ENCODE assay signal across 7 mouse cellular contexts in genomic region chr3:146405213-146406006, GRCm38 (mm10). TPM values are rescaled to one million over a fixed set of nuclear protein-coding genes. Genes with fewer than 3 reads are reported as not detected.
DNase-seq lines count a peak whose midpoint lies in the region; ATAC-seq and TF ChIP-seq lines count a peak whose summit lies in the region.

No protein-coding gene starts in this region.

- no peak overlapping the region for H3K27ac ChIP-seq in embryonic fibroblast, embryonic 13.5 days (ENCODE audit: insufficient read depth, low read length)
- H3K27ac ChIP-seq in neural tube, embryonic 14.5 days (ENCODE audit: low read depth, low read length) = peak overlapping the region; percentile 77; the same call in 1 of the 2 replicates

- DNase-seq in retina, embryonic 14.5 days (ENCODE audit: low spot score) = peak; percentile 28
- no peak for DNase-seq in retina, postnatal 1 day
- peak; percentile 18 for DNase-seq in large intestine, adult 2 months (ENCODE audit: low read depth, low spot score)
- DNase-seq in frontal cortex, postnatal 14 days (ENCODE audit: low spot score in 2 of 2) = no peak
- no peak for DNase-seq in urinary bladder, postnatal 14 days (ENCODE audit: low spot score)

- peaks cover 7% of the 10 kb centered on the region for H3K4me1 ChIP-seq in embryonic fibroblast, embryonic 13.5 days (ENCODE audit: control insufficient read depth, insufficient read depth, low read length)
- H3K4me1 ChIP-seq in neural tube, embryonic 14.5 days (ENCODE audit: control insufficient read depth, insufficient read depth, low read length) = peaks cover 18% of the 10 kb centered on the region

- peak overlapping the region; percentile 83 for H3K4me2 ChIP-seq in neural tube, embryonic 14.5 days (ENCODE audit: low read depth, low read length)

- H3K9me3 ChIP-seq in neural tube, embryonic 14.5 days (ENCODE audit: control insufficient read depth, low read length) = no peaks in the 10 kb centered on the region

- H3K9ac ChIP-seq in neural tube, embryonic 14.5 days (replicated peaks; ENCODE audit: low read depth, low read length) = peak overlapping the region; percentile 88

- TF ChIP-seq POLR2A in embryonic fibroblast, embryonic 13.5 days (IDR thresholded peaks at IDR 0.05; ENCODE audit: low read depth, low read length) = no peak

- no peaks in the 10 kb centered on the region for H3K27me3 ChIP-seq in neural tube, embryonic 14.5 days (ENCODE audit: control insufficient read depth, insufficient read depth, low read length)

- TF ChIP-seq CTCF in embryonic fibroblast, embryonic 13.5 days (IDR thresholded peaks at IDR 0.05; ENCODE audit: borderline replicate concordance, insufficient read depth, low read length) = no peak

- H3K4me3 ChIP-seq in embryonic fibroblast, embryonic 13.5 days (ENCODE audit: insufficient read depth, low read length) = peak overlapping the region; percentile 62
- H3K4me3 ChIP-seq in neural tube, embryonic 14.5 days (ENCODE audit: low read depth, low read length) = peak overlapping the region; percentile 97

- H3K36me3 ChIP-seq in neural tube, embryonic 14.5 days (ENCODE audit: control insufficient read depth, insufficient read depth, low read length) = no peaks in the 10 kb centered on the region

- 15% methylated on average over 18 of the region's 18 CpGs for WGBS in large intestine, adult 2 months
- 31% methylated on average over 18 of the region's 18 CpGs for WGBS in neural tube, embryonic 14.5 days

- ATAC-seq in neural tube, embryonic 14.5 days (ENCODE audit: low read depth) = no peak

RNA-seq across cellular contexts. Expression of gene Ssx2ip, which starts 1.0 kb away (rescaled TPM):
- polyA plus RNA-seq in embryonic fibroblast, embryonic 13.5 days (2011; ENCODE audit: insufficient read length, low read depth, missing spikeins) = 8.8 and 10.1 TPM in 2 replicates
- 9.8 and 12.4 TPM in 2 replicates for polyA plus RNA-seq in large intestine, adult 2 months (2012; rRNA removed)
- 14.8 and 18.1 TPM in 2 replicates for polyA plus RNA-seq in neural tube, embryonic 14.5 days (2014; fragmentation: Nextera tagmentation; extraction: Ambion mirVana)

RNA-seq across cellular contexts. Expression of gene Ctbs, which starts 44.2 kb away (rescaled TPM):
- polyA plus RNA-seq in embryonic fibroblast, embryonic 13.5 days (2011; ENCODE audit: insufficient read length, low read depth, missing spikeins) = 13.6 and 18.5 TPM in 2 replicates
- polyA plus RNA-seq in large intestine, adult 2 months (2012; rRNA removed) = 1.9 and 2.2 TPM in 2 replicates
- 5.3 and 6.6 TPM in 2 replicates for polyA plus RNA-seq in neural tube, embryonic 14.5 days (2014; fragmentation: Nextera tagmentation; extraction: Ambion mirVana)

Comparison
In these comparisons a context has a peak if more than half of its experiments do, and no peak if none do; other contexts are left out.
1. DNase-seq: peak in retina, embryonic 14.5 days (single experiment) and large intestine, adult 2 months (single experiment); none in retina, postnatal 1 day (single experiment), frontal cortex, postnatal 14 days (0 of 2) and urinary bladder, postnatal 14 days (single experiment).